Mouse (Mus musculus) heart, embryonic 10.5 days (tissue): Measurements from ENCODE around the gene Hsdl2. TPM values are rescaled to one million over a fixed set of nuclear protein-coding genes. Genes with fewer than 3 reads are reported as not detected.

Experiments
- polyA plus RNA-seq: library from polyadenylated mRNA; unstranded; fragments of >200 nt; fragmentation: Nextera tagmentation; extraction: Ambion mirVana; gene quantifications from 2 replicates; pipeline ENCODE4 v1.2.1, GENCODE M21; 2016

Gene Hsdl2
- polyA plus RNA-seq, 1 experiment from 2014 or later: 27.6 TPM

Other genes with a start within 250 kb of the Hsdl2 start
- 8.1 and 9.7 TPM in 2 replicates for gene Susd1, start 142.9 kb upstream of the Hsdl2 start, polyA plus RNA-seq
- 38.3 and 41.3 TPM in 2 replicates for gene Ptbp3, start 32.2 kb upstream of the Hsdl2 start, polyA plus RNA-seq
- gene E130308A19Rik, start 44.6 kb downstream of the Hsdl2 start, polyA plus RNA-seq: 31.0 and 37.3 TPM in 2 replicates
- gene Inip, start 220.0 kb downstream of the Hsdl2 start, polyA plus RNA-seq: 56.9 and 57.5 TPM in 2 replicates
- gene Snx30, start 224.3 kb downstream of the Hsdl2 start, polyA plus RNA-seq: 5.2 and 8.1 TPM in 2 replicates